Mouse (Mus musculus): ENCODE results near the gene Flywch2. TPM values are rescaled to one million over a fixed set of nuclear protein-coding genes. Genes with fewer than 3 reads are reported as not detected.

Flywch2 gene
- 3.7 and 5.8 TPM in 2 replicates for polyA plus RNA-seq (2012; rRNA removed)

DNA sequence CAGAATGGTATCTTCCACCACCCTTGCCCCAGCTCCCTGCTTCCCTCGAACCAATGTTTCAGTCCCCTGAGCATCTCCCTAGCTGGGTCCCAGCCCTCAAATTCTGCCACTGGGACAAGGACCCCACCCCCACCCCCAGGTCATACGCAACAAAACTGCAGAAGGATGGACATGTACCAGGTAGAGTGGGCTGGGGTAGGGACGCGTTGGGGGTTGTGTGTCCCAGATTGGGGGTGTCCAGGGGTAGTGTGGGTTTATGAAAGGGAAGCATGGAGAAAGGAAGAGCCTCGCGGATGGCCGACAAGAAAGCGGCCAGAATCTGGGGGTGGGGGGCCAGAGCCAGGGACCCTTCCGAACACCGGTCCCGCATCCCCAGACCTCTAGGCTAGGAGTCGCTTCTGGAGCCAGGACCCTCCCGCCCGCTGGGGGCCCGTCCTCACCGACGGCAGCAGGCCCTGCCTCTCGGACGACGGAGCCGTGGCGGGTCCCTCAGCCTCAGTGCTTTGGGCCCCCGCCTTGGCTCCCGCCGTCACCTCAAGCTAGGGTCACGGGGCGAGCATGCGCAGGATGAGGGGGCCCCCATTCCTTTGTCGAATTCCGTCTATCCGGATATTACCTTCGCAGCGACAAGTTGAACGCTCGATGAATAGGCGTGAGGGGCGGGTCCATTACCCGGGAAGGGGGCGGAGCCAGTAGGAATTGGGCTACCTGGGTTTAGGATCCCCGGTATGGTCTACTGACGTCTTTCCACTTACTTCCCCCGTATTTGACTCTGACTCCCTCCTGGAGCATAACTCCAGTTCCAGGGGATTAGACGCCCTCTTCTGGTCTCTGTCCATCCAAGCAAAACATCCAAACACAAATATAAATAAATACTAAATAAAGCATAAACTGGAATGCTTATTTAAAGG, at the start of gene Flywch2:
Gene Flywch2, minus strand, starts transcription at position 521 of the 911 bp plus-strand sequence.

GRCm38 (mm10) chr17:23829064-23829619, 43.3 kb upstream of the Flywch2 start, which contains the start of gene Elob:
TSS of gene Elob (minus strand) at chr17:23829136.

DNA sequence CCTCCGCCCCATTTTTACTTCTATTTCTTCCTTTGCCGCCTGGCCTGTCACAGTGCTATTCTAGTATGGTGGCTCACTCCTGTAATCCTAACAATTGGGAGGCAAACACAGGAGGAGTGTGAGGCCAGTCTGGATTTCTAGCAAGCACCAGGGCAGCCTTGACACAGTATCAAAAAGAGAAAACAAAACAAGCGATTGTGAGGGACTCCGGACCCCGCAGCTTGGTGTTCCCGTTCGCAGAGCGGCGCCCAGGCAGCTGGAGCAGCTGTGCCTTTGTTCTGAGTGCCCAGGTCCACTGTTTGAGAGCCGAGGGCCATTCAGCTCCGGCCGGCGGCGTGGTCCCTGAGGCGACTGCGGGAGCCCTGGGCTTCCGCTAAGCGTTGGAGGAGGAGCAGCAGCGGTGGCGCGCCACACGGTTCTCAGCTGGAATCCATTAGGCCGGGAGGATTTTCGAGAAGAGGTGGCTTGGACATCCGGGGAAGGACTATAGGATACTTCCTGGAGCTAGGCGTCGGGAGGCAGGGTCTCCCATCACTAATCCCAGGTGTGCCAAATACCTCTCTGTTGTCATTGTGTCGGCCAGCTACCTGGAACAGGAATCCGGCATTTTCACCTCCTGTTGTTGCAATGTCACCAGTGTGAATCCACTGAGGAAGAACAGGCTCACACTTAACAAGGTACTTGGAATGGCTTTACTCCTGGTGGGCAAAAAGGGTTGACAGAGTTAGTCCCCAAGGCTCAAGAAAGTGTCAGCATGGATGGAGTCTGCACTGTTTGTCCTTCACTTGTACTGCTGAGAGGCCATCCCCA, 4.6 kb upstream of the Flywch2 start, which contains the start of gene Srrm2:
Gene Srrm2, plus strand, starts transcription at position 264 of the 810 bp plus-strand sequence.

DNA sequence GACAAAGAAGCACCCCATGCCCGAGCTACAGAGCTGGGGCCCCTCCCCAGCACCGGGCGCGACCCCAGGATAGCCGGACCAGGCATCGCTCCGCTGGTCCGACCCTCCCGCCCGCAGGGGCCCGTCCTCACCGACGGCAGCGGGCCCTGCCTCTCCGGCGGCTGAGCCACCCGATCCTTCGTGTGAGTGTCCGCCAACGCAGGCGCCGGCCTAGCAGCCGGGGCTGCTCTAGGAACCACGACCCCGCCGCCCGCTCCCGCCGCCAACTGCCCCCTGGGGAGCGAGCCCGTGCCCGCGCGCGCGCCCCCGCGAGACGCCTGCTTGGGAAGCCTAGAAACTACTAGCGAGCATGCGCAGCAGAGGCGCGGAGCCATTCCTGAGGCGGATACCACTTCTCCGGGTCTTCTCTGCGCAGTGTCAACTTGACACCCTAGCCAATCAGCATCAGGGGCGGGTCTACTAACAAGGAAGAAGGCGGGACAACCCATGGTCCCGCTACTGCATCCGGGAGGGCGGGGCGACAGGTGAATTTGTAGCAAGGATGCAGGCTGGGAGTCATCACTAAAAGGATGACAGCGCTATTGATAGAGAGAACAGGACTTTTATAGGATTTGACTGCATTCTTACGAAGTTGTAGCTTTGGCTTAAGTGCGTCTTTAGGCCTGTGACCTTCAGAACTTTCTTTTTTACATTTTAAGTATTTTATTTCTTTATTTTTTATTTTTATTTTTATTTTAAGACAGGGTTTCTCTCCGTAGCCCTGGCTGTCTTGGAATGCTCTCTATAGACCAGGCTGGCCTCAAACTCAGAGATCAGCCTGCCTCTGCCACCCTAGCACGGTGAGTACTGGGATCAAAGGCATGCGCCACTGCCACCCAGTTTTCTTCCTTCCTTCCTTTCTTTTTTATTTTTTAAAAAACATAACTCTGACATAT, 14.3 kb downstream of the Flywch2 start, which contains the start of gene Flywch1:
Gene Flywch1, minus strand, starts transcription at position 319 of the 935 bp plus-strand sequence.

DNA sequence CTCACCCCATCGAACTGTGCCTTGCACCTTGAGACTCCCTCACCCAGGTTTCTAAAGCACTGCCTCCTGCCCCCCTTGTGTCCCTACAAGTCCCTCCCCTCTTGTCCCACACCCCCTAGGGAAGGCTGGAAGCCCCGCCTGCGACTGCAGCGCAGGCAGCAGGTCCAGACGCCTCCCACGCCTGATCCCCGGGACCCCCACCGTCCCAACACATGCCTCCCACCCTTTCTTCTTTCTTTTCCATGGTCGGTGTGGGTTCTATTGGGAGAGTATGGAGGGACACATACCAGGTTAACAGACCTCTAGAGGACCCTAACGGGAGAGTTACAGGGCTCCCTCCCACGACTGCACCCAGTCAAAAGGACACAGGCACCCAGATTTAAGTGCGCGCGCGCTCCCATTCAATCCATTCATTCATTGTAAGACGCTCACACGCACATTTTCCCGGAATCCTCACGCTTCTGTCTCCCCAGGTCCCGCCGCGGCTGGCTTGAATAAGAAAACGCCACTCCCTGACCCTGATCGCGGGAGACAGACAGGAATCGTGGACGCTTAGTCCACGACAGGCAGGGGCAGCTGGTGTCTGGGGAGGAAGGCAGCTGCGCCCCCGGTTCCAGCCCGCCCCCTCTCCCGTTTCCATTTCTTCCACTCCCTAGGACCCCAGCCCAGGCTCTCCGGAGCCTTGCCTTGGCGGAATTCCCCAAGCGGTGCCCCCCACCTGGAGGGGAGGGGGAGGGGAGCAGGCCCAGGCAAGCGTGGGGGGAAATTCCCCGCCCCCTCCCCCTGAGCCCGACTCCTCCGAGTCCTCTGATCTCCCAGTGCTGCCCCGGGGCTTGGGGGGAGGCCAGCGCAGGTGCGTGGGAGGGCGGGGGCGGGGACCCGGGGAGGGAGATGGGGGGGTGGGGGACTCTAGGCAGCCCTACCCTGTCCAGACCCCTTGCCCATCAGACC, 40.3 kb downstream of the Flywch2 start, which contains the start of gene Kremen2:
Gene Kremen2, minus strand, starts transcription at position 533 of the 951 bp plus-strand sequence.

GRCm38 (mm10) chr17:23740598-23741021, 45.3 kb downstream of the Flywch2 start, which contains the start of gene Paqr4:
TSS of gene Paqr4 (minus strand) at chr17:23740867.

Other genes starting within 250 kb of the Flywch2 start
- gene Zfp213, start 221.8 kb downstream of the Flywch2 start, polyA plus RNA-seq (2012; rRNA removed) = 6.8 and 7.8 TPM in 2 replicates
- 7.4 and 8.7 TPM in 2 replicates for gene Zfp13, start 186.6 kb downstream of the Flywch2 start, polyA plus RNA-seq (2012; rRNA removed)
- 0.06 TPM in 1 of 2 replicates, not detected in the other for gene Zscan10, start 185.2 kb downstream of the Flywch2 start, polyA plus RNA-seq (2012; rRNA removed)
- 0.51 and 0.68 TPM in 2 replicates for gene Mmp25, start 140.8 kb downstream of the Flywch2 start, polyA plus RNA-seq (2012; rRNA removed)
- 11.4 and 11.9 TPM in 2 replicates for gene Bicdl2, start 125.6 kb downstream of the Flywch2 start, polyA plus RNA-seq (2012; rRNA removed)
- 586 and 660 TPM in 2 replicates for gene Hcfc1r1, start 112.5 kb downstream of the Flywch2 start, polyA plus RNA-seq (2012; rRNA removed)
- 11.5 and 15.7 TPM in 2 replicates for gene Thoc6, start 112.2 kb downstream of the Flywch2 start, polyA plus RNA-seq (2012; rRNA removed)
- gene Tnfrsf12a, start 108.6 kb downstream of the Flywch2 start, polyA plus RNA-seq (2012; rRNA removed) = 20.9 and 37.2 TPM in 2 replicates
- 0.08 and 0.19 TPM in 2 replicates for gene Cldn6, start 106.8 kb downstream of the Flywch2 start, polyA plus RNA-seq (2012; rRNA removed)
- gene Cldn9, start 102.1 kb downstream of the Flywch2 start, polyA plus RNA-seq (2012; rRNA removed) = not detected in 2 replicates
- gene 1520401A03Rik, start 63.3 kb downstream of the Flywch2 start, polyA plus RNA-seq (2012; rRNA removed) = not detected in 2 replicates
- gene Pkmyt1, start 59.7 kb downstream of the Flywch2 start, polyA plus RNA-seq (2012; rRNA removed) = 22.3 and 33.2 TPM in 2 replicates
- gene Paqr4, start 45.2 kb downstream of the Flywch2 start, polyA plus RNA-seq (2012; rRNA removed) = 95.8 and 156 TPM in 2 replicates
- 3.2 and 6.6 TPM in 2 replicates for gene Kremen2, start 40.2 kb downstream of the Flywch2 start, polyA plus RNA-seq (2012; rRNA removed)
- gene Flywch1, start 14.5 kb downstream of the Flywch2 start, polyA plus RNA-seq (2012; rRNA removed) = 11.7 and 13.7 TPM in 2 replicates
- gene Srrm2, start 4.5 kb upstream of the Flywch2 start, polyA plus RNA-seq (2012; rRNA removed) = 196 and 280 TPM in 2 replicates
- gene Elob, start 43.1 kb upstream of the Flywch2 start, polyA plus RNA-seq (2012; rRNA removed) = 361 and 511 TPM in 2 replicates
- gene Prss33, start 50.0 kb upstream of the Flywch2 start, polyA plus RNA-seq (2012; rRNA removed) = 0.04 and 0.39 TPM in 2 replicates
- 9.4 and 22.5 TPM in 2 replicates for gene Prss32, start 57.8 kb upstream of the Flywch2 start, polyA plus RNA-seq (2012; rRNA removed)
- gene Prss41, start 58.1 kb upstream of the Flywch2 start, polyA plus RNA-seq (2012; rRNA removed) = 0.24 and 1.5 TPM in 2 replicates
- not detected in 2 replicates for gene Prss21, start 82.0 kb upstream of the Flywch2 start, polyA plus RNA-seq (2012; rRNA removed)
- not detected in 2 replicates for gene Dcpp1, start 94.8 kb upstream of the Flywch2 start, polyA plus RNA-seq (2012; rRNA removed)
- not detected in 2 replicates for gene Dcpp2, start 94.8 kb upstream of the Flywch2 start, polyA plus RNA-seq (2012; rRNA removed)
- not detected in 2 replicates for gene Dcpp3, start 131.4 kb upstream of the Flywch2 start, polyA plus RNA-seq (2012; rRNA removed)
- gene Sbp, start 155.6 kb upstream of the Flywch2 start, polyA plus RNA-seq (2012; rRNA removed) = not detected in 2 replicates
- gene Sbpl, start 169.2 kb upstream of the Flywch2 start, polyA plus RNA-seq (2012; rRNA removed) = not detected in 2 replicates
- gene Prss30, start 194.5 kb upstream of the Flywch2 start, polyA plus RNA-seq (2012; rRNA removed) = 0.45 and 0.55 TPM in 2 replicates
- 0.58 and 0.98 TPM in 2 replicates for gene Prss22, start 212.0 kb upstream of the Flywch2 start, polyA plus RNA-seq (2012; rRNA removed)

Measured in stomach, adult 2 months (tissue).